Mouse (Mus musculus): ENCODE measurements around the gene Wdr62.

DNA sequence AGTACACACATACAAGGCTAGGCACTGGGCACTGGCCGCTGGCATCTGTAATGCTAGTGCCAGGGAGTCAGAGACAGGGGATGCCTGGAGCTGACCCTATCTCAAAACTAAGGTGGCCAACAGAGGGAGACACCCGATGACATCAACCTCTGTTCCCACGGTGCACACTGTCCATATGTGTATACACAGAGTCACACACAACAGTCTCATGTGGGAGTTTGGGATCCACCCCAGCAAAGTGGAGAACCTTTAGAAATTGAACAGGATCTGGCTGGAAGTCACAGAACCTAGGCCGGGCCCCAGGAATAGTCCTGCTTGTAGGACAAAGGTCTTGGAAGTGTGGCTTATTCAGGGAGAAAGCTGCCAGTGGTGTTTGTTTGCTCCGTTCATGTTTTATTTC, 14.1 kb upstream of the Wdr62 start:
- TF ChIP-seq TAL1 (conservative IDR thresholded peaks at IDR 0.05; ENCODE audit: low read depth, low read length) (no peak), CTCF (IDR thresholded peaks at IDR 0.05; ENCODE audit: low read depth, low read length) (no peak), GATA1 (IDR thresholded peaks at IDR 0.05; ENCODE audit: borderline replicate concordance, low read length) (no peak), POLR2AphosphoS5 (IDR thresholded peaks at IDR 0.05; ENCODE audit: insufficient replicate concordance, low read depth, low read length) (no peak), GATA2 (IDR thresholded peaks at IDR 0.05; ENCODE audit: borderline replicate concordance, low read depth, low read length) (no peak)
